In genomic region chr16:44745471-44745865, GRCm38 (mm10) we compare ENCODE assay signal across 8 mouse cellular contexts. TPM values are rescaled to one million over a fixed set of nuclear protein-coding genes. Genes with fewer than 3 reads are reported as not detected.
A peak's percentile ranks its signal among the peaks of the same experiment; 100 is the strongest.
DNase-seq lines count a peak whose midpoint lies in the region; ATAC-seq lines count a peak whose summit lies in the region.

No protein-coding gene starts in this region.

- H3K9ac ChIP-seq in heart, embryonic 14.5 days (ENCODE audit: low read length): peak overlapping the region; percentile 94
- H3K9ac ChIP-seq in forebrain, embryonic 16.5 days (replicated peaks; ENCODE audit: low read depth, low read length): peak overlapping the region; percentile 93

- H3K36me3 ChIP-seq in heart, embryonic 14.5 days (ENCODE audit: control insufficient read depth, insufficient read depth, low read length): peaks cover 29% of the 10 kb centered on the region
- H3K36me3 ChIP-seq in forebrain, embryonic 16.5 days (ENCODE audit: control insufficient read depth, insufficient read depth): peaks cover 6% of the 10 kb centered on the region

- WGBS in heart, embryonic 14.5 days: 9% methylated on average over 14 of the region's 14 CpGs
- 8% methylated on average over 14 of the region's 14 CpGs for WGBS in forebrain, embryonic 16.5 days

- H3K4me3 ChIP-seq in heart, embryonic 14.5 days (ENCODE audit: control insufficient read depth in 1 of 2, insufficient read depth in 1 of 2, low read depth in 1 of 2, low read length in 2 of 2): peak overlapping the region; percentile 76 to 96
- H3K4me3 ChIP-seq in forebrain, embryonic 16.5 days (replicated peaks; ENCODE audit: low read length): peak overlapping the region; percentile 82

- ATAC-seq in heart, embryonic 14.5 days (ENCODE audit: insufficient number of reproducible peaks, insufficient read depth, low FRiP score, low read depth): no peak
- ATAC-seq in forebrain, embryonic 16.5 days: no peak
- peak; percentile 14 for ATAC-seq in megakaryocyte progenitor cell, adult 5-6 weeks (replicated peaks; ENCODE audit: poor library complexity)

- H3K4me2 ChIP-seq in heart, embryonic 14.5 days (ENCODE audit: low read length): peak overlapping the region; percentile 88
- peak overlapping the region; percentile 93 for H3K4me2 ChIP-seq in forebrain, embryonic 16.5 days (ENCODE audit: low read length)

- no peaks in the 10 kb centered on the region for H3K27me3 ChIP-seq in heart, embryonic 14.5 days (ENCODE audit: control insufficient read depth, insufficient read depth, low read length)
- H3K27me3 ChIP-seq in forebrain, embryonic 16.5 days (replicated peaks; ENCODE audit: control insufficient read depth, insufficient read depth, low read length): no peaks in the 10 kb centered on the region

- H3K4me1 ChIP-seq in heart, embryonic 14.5 days (ENCODE audit: control insufficient read depth in 2 of 2, insufficient read depth in 2 of 2, low read length in 2 of 2): peaks cover 3 to 5% of the 10 kb centered on the region in 2 experiments; a peak in 1 of 4 replicates
- peaks cover 16% of the 10 kb centered on the region for H3K4me1 ChIP-seq in forebrain, embryonic 16.5 days (replicated peaks; ENCODE audit: control insufficient read depth, insufficient read depth, low read length)

- no peak for DNase-seq in heart, adult 18-20 months
- peak; percentile 12 for DNase-seq in MEL-GATA-1-ER (ENCODE audit: extremely low read depth, low read depth)
- no peak for DNase-seq in ovary, postnatal 14 days (ENCODE audit: low spot score)
- DNase-seq in layer of hippocampus, postnatal 14 days (ENCODE audit: low spot score in 2 of 2): no peak
- DNase-seq in spleen, adult 18-20 months: no peak

- H3K27ac ChIP-seq in heart, embryonic 14.5 days (replicated peaks in 1 of 2; ENCODE audit: control insufficient read depth in 1 of 2, insufficient read depth in 1 of 2, low read depth in 2 of 2, low read length in 2 of 2): peak overlapping the region; percentile 89 to 95
- peak overlapping the region; percentile 97 for H3K27ac ChIP-seq in forebrain, embryonic 16.5 days (ENCODE audit: low read length)

- no peaks in the 10 kb centered on the region for H3K9me3 ChIP-seq in heart, embryonic 14.5 days (ENCODE audit: control insufficient read depth, low read length)
- no peaks in the 10 kb centered on the region for H3K9me3 ChIP-seq in forebrain, embryonic 16.5 days (ENCODE audit: control insufficient read depth, low read length)

RNA-seq across cellular contexts. Expression of gene Gtpbp8, which starts 0.7 kb away (rescaled TPM):
- polyA plus RNA-seq in heart, embryonic 14.5 days (2014; fragmentation: Nextera tagmentation; extraction: Ambion mirVana): 21.1 and 23.7 TPM in 2 replicates
- total RNA-seq in heart, adult 18-20 months (2021): 10 to 100 TPM in 1 of 2 experiments, 1 to 10 TPM in 1; 9.1 to 11.1 TPM
- polyA plus RNA-seq in forebrain, embryonic 16.5 days (2015; fragmentation: Nextera tagmentation; extraction: Ambion mirVana): 35.9 and 38.5 TPM in 2 replicates
- 12.6 and 16.1 TPM in 2 replicates for total RNA-seq in megakaryocyte progenitor cell, adult 5-6 weeks (2015)
- 14.5 and 15.2 TPM in 2 replicates for total RNA-seq in megakaryocyte progenitor cell, adult 5-6 weeks (2017)
- 10 to 100 TPM; 26.1 to 27.7 TPM for total RNA-seq in layer of hippocampus, postnatal 14 days (2021)

RNA-seq across cellular contexts. Expression of gene Cd200r1, which starts 20.1 kb away (rescaled TPM):
- 1.9 and 2.0 TPM in 2 replicates for polyA plus RNA-seq in heart, embryonic 14.5 days (2014; fragmentation: Nextera tagmentation; extraction: Ambion mirVana)
- under 1 TPM; 0.21 to 0.40 TPM for total RNA-seq in heart, adult 18-20 months (2021)
- polyA plus RNA-seq in forebrain, embryonic 16.5 days (2015; fragmentation: Nextera tagmentation; extraction: Ambion mirVana): 0.48 and 0.52 TPM in 2 replicates
- total RNA-seq in megakaryocyte progenitor cell, adult 5-6 weeks (2015): 8.0 and 11.0 TPM in 2 replicates
- 3.7 and 5.6 TPM in 2 replicates for total RNA-seq in megakaryocyte progenitor cell, adult 5-6 weeks (2017)
- under 1 TPM in 1 of 2 experiments, not detected in 1; 0.23 TPM for total RNA-seq in layer of hippocampus, postnatal 14 days (2021)

RNA-seq across cellular contexts. Expression of gene Nepro, which starts 21.4 kb away (rescaled TPM):
- polyA plus RNA-seq in heart, embryonic 14.5 days (2014; fragmentation: Nextera tagmentation; extraction: Ambion mirVana): 5.3 and 6.0 TPM in 2 replicates
- 1 to 10 TPM; 3.6 to 4.5 TPM for total RNA-seq in heart, adult 18-20 months (2021)
- polyA plus RNA-seq in forebrain, embryonic 16.5 days (2015; fragmentation: Nextera tagmentation; extraction: Ambion mirVana): 4.9 and 5.6 TPM in 2 replicates
- 18.6 and 20.5 TPM in 2 replicates for total RNA-seq in megakaryocyte progenitor cell, adult 5-6 weeks (2015)
- total RNA-seq in megakaryocyte progenitor cell, adult 5-6 weeks (2017): 19.4 and 26.3 TPM in 2 replicates
- total RNA-seq in layer of hippocampus, postnatal 14 days (2021): 1 to 10 TPM; 4.3 to 6.5 TPM
